Mouse (Mus musculus) urinary bladder, adult 2 months (tissue): ENCODE results near the gene Usp37. TPM values are rescaled to one million over a fixed set of nuclear protein-coding genes. Genes with fewer than 3 reads are reported as not detected.
A peak's percentile ranks its signal among the peaks of the same experiment; 100 is the strongest.

Experiments used
- DNase-seq: peaks from one replicate; pipeline ENCODE4 v3.0.0; 2022; ENCODE audit warnings: low spot score
- polyA plus RNA-seq: library from polyadenylated mRNA; depleted of rRNA; stranded (reverse); fragments of >200 nt; gene quantifications from 2 replicates; pipeline ENCODE4 v1.2.3, GENCODE M21; 2012

The Usp37 gene
- polyA plus RNA-seq, 1 experiment, result 6.5 TPM

DNA sequence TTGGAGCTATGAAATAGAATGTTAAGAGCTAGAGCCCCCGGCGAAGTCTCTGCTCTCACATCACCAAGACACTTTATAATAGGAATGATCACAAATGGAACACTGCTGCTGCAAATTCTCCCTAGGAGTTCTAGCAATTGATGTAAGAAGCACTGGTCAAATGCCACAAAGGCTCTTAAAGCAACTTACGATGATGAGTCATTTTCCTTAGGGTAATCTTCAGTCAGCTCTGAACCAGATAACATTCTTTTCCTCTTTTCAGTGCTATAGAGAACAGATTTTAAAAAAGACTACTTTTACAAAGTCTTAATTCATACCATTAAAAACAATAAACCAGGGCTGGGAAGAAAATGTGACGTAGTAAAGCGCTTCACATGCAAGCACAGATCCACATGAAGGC is 58.3 kb downstream of the Usp37 start:
- no peak for DNase-seq

DNA sequence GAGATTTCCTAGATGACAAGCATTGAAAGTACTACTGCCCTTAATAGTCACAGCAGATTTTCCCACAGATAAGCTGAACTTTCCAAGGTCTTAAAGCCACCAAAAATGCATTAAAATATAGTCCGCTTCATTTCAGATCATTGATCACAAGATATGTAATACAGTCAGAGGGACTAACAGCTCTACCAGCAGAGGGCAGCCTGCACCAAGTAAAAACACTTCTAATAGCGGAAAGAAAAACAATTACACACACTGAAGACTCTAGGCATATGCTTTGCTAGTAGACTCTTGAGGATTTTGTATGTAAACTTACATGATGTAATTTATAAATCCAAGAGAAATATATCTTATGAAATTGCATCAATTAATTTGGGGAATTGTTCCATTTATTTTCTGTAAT is 83.8 kb downstream of the Usp37 start:
- DNase-seq, result no peak

DNA sequence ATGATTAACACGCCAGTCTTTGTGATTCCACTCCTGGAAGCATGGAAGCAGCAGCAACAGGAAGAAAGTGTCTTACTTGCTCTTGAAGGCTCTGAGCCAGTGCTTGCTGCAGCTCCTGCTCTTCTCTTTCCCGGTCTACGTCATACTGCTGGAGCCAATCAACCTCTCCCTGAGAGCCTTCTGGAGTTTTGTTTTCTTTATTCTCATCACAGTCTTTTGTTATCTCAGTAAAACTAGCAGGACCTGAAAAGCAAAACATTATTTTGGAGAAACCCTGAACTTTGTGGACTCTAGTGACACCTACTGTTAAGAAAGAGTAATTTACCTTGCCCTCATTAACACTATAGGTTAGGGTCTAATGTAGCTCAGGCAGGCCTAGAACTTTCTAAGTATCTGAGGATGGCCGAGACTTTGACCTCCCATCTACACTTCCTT is 91.5 kb downstream of the Usp37 start:
- DNase-seq, result peak; percentile 22

DNA sequence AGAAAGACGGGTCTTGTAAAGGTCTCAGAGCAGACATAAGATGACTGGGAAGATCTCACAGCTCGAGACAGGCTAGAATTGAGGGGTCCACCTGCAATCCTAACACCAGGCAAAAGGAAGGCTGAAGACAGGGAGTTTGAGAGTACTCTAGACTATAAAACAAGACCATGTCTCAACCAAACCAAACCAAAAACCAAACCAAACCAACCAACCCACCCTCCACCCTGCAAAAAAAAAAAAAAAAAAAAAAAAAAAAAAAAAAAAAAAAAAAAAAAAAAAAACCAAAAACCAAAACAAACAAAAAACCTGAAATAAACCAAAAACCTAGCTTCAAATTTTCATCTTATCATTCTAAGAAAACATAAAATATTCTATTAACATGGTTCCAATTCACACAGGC is 99.5 kb downstream of the Usp37 start:
- DNase-seq, result no peak

DNA sequence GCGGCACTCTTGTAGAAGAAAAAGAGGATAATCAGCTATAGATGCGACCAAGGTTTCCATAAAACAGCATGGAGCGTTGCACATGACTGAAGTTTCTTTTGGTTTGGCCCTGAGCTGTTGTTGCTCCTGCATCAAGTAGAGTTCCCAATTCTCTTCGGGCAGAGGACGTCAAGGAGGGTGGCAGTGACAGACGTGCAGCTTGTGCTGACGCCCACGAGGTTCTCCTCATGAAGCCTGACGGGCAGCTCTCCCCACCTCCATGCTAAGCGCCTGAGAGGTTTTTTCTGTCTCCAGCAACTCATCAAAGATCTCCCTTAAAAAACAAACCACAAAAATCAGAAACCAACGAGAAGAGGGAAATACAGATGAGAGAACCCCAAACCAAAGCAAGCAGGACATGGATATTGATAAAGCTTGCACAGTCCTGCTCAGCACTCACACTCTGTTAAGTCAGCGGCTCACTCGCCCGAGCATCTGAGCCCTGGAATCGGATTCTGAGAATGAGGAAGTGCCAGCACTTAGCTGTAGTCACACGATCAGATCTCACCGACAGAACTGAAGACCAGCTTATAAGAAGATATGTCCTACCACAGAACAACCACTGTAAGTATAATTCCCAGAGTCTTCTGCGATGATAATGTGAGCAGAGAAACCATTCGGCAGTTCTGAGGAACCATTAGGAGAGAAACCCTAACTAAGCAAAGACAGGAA is 104.8 kb downstream of the Usp37 start:
- DNase-seq, result no peak

DNA sequence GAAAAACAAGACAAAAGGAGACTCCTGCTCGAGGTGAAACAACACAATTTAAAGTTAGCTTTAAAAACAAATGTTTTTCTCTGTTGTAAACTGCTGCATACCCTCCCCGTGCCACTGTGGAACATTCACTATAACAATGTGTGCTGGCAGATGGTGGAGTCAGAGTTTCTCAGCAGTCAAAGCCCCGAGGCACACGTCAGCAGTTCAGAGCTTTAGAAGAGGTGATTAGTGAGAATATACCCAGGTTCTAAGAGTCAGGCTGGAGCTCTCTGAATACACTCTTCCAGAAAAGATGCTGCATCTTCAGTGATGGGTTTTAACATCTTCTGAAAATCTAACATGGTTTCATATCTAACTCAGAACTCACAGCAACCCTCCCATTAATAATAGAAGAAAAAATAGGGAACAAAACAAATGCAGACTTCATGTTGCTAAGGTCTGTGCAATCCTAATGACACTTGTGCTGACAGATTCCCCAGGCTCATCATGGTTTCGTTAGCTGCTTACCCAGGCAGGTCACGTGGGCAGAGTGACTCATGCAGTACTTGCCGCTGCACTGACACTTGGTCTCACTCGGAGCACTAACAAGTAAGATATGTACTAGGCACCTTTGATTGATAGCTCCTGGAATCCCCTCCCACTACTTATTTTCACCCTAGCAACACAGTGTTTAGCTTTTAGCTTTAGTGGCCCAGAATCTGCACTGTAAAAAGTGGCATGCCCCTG is 106.2 kb downstream of the Usp37 start:
- no peak for DNase-seq

DNA sequence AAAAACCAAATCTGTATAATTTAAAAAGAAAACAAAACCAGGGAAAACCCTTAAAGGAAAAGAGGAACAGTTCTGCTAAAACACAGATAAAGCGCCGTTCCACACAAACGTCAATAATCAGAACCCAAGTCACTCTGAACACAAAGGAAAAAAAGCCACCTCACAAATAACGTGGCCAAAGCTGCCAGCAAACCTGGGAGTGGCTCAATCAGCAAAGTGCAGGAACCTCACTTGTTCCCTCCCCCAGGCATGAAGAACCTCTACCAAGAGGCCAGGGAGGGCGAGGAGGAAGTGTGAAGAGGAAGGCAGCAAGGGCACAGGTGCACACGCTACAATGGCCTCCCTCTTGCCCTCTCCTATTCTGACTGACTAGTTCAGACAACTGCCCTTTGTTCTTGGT is 108.5 kb downstream of the Usp37 start:
- DNase-seq, result no peak

DNA sequence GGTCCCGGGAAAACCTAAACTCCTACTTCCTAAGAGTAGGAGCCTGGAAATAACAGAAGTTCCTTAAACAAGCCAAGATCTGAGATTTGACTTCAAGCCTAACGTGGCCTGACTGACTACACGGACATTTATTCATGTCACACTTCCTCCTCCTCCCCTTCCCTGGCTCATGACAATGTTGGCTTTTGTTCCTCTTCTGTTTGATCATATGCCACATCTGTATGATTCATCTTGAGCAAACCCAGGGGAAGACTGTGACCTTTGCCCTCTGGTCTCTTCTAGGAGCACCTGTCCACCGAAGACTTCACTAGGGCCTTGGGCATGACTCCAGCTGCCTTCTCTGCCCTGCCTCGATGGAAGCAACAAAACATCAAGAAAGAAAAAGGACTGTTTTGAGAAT is 109.5 kb downstream of the Usp37 start:
- DNase-seq, result no peak

DNA sequence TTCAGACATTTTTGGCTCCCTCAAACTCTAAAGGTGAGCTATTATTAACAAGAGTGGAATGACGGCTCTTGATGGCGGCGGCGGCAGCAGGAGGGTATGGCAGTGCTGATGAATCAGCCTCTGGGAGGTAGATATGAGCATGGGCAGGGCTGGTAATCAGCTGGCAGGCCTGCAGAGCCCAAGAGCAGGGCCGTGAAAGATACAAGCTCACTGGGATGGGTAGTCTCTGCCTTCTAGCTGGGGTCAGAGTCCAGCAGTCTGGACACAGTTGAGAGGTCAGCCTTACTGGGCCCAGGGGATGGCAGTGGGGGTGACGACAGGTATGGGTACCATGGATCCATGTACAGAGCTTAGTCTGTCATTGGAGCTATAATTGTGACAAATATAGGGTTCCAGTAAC is 110.9 kb downstream of the Usp37 start:
- no peak for DNase-seq

DNA sequence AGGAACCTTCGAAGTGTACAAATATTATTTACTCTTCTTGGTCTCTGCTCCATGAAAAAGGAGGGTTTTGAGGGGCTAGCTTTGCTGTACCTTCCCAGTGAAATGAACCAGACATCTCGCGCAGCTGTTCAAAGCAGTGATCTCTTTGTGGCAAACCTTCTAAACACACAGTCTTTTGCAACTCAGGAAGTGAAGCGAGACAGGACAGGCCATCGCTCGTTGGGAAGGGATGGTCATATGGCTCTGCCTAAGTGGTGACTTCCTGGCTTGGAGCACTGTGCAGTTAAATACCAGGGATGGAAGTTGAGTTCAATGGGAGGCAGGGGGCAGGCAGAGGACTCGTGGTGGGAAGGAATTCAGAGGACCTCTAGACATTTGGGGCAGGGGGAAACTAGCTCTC is 118.2 kb downstream of the Usp37 start:
- no peak for DNase-seq

DNA sequence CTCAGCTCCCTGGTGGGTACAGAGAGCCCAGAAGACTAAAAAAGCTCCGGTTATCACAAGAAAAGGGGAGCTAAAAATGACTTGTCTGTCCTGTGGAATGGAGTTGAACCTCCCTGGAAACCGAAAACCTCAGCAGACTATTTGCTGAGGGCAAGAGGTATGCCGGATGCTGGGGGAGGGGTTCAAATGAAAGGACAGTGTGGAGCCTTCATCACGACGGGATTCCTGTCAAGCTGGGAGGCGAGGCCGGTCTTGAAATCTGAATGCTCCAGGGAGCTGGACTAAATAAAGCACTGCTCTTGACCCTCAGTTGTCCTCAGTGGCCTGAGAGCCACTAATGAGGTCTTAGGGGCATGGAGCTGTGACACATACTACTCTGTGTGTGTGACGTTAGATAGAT is 120.9 kb downstream of the Usp37 start:
- DNase-seq, result no peak

DNA sequence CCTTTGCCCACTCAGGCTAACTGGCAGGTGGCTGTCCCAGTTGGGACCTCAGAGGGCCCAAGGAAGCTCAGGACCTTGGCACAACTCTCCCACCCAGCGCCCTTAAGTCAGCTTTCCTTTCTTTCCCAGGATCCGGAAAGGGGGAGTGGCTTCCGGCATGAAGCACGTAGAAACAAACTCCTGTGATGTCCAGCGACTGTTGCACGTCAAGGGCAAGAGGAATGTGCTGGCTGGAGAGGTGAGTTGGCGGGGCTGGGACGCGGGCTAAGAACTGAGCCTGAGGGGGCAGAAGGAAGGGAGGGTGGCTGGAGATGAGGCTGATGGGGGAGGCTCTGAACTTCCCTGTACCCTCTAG is 124.7 kb downstream of the Usp37 start:
- no peak for DNase-seq

DNA sequence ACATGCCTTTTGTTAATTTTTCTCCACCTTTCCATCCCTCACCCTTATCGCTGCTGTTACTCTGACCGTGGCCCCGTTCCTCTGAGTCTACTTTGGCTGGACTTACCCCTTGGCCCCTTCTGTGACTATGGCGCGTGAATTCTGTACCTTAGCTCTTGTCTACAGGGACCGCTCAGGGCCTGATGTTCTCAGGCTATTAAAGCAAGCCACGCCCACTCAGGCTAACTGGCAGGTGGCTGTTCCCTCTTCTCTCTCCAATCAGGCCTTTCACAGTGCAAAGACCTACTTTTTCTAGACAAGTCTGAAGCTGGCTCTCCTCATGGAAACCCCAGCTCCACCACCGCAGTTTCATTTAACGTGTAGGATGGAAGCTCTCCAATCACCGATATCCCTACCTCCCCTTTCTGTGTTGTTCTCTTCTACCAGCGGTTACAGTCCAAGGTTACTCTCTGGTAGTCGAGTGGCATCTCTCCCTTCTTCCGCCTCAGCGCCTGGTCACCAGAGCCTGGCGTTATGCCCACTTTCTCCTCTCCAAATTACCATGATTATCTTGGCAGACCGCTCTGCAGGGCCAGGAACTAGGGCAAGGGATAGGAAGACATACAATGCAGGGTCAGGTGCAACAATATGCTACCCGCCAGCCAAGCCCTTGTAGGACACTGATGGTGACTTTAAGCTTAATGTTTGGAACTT is 125.2 kb downstream of the Usp37 start:
- no peak for DNase-seq

DNA sequence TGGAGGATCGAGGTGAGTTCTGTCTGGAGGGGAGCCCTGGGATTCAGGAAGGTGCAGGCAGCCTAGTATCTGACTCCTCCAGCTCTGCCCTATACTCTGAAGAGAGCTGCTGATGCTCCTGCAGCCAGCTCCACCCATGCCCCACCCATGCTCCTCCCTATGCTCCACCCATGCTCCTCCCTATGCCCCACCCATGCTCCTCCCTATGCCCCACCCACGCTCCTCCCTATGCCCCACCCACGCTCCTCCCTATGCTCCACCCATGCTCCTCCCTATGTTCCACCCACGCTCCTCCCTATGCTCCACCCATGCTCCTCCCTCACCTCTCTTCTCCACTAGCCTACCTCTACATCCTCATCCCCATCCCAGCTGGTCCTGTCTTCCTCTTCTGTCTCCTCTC is 128.9 kb downstream of the Usp37 start:
- no peak for DNase-seq

DNA sequence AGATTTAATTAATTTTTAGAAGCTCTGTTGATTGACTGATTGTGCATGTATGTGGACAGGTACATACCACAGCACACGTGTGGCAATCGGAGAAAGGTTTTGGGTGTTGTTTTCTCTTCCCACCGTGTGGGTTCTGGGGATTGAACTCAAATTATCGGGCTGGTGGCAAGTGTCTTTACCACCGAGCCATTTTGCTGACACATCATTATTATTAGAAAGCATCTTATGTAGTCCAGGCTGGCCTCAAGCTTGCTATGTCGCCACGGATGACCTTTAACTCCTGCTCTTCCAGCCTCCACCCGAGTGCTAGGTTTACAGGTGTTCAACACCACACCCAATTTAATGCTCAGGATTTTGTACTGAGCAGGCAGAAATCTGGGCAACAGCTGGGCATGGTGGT is 131.4 kb downstream of the Usp37 start:
- DNase-seq, result no peak

DNA sequence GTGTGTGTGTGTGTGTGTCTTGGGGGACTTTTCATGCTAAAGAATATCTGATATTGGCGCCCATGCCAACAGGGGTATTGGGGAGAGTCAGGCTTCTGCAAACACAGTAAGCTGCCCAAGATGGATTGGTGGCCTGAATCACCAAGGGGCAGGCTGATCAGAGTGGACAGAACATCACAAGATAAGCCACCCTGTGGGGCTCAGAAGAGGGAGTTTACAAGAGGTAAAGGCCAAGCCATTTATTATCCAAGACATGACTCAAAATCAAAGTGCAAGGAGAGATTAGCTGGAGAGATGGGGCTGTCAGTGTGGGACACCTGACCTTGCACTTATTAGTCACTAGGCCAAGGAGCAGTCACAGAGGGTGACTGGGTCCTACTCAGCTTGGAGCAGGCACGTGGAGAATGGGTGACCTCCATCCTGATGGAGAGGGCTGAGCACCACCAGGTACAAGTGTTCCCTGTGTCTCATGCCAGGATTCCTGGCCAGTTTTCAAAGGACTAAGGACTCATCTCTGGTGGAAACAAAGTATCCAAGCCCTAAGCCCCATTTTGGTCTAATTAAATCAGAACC is 132.2 kb downstream of the Usp37 start:
- no peak for DNase-seq

DNA sequence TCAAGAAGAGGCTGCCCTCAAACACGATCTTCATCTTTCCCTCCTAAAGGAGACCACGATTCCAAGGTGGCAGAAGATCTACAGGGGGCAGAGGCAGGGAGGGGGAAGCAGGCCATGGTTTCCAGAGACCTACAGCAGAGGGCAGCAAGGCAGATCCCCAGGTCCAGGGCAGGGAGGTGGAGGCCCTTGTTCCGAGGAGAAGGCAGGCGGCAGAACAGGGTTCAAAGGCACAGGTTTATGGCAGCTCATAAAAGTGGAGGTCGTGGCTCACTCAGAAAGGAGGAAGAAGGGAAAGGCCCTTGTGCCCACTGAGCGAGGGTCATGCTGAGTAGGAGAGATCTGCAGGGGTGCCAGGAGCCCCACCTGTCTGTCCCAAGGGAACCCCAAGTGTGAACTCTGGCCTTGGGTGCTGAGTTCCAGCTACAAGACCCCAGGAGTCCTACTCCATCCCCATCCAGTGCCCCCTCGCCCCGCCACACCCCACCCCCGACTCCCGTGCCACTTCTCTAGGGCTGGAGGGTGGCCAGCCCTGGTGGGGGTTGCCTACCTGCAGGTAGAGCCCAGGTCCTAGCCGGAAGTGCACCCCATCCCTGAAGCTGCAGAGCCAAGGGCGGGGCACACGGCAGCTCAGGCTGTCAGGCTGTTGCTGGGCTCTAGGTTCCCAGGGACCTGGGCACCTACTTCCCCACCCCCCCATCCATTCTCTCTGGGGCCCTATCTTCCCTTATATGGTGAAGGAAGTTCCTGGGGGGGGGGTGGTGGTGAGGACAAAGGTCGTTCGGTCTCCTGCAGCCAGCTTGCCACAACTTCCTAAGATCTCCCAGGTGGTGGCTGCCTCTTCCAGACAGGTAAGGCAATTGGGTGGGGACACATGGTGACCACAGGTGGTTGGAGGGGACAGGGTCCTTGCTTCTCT is 135.2 kb downstream of the Usp37 start, which contains the start of gene Vil1:
TSS of gene Vil1 (plus strand) at position 788 of the 916 bp plus-strand sequence.
- no peak for DNase-seq

DNA sequence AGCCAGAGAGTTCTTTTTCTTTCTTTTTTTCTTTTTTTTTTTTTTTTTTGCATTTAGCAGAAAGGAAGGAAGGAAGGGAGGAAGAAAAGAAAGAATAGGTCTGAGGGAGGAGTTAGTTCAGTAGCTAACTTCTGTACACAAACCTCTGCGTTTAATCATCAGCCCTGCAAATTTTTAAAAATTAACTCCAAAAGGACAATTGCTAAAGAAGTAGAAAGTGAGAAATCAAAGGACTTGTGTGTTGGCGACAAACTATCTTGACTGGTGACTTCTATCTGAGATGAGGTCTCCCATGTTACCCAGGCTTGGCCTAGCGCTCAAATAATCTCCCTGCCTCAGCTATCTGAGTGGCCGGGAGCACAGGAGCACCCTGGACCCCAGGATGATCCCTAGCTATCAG is 139.9 kb downstream of the Usp37 start:
- DNase-seq, result no peak

DNA sequence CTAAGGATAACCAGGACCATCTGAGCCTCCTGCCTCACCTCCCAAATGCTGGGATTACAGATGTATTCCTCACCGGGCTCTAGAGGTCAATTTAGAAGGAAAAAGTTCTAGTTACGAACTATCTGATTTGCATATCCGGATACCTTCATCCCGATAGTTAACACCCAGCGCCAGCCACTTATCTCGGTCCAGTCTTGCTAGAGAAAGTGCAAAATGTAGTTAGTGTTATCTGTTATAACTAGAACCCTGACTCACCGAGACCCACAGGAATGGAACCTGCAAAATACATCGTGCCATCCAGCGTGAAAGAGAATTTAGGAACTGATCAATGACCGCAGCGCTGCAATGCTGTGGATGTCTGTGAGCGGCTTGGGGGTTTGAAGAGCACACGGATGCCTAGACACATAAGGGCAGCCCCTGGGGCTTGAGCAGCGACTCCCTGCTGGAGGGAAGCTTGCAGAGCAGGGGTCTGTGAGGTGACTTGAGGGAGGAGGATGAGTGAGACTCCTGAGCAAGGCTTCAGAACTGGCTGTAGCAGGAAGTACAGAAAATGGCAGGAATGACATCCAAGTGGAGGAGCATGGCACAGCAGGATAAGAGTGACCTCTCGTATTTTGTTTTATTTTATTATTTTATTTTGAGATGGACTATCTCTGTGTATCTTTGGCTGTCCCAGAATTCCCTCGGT is 142.9 kb downstream of the Usp37 start:
- DNase-seq, result no peak

DNA sequence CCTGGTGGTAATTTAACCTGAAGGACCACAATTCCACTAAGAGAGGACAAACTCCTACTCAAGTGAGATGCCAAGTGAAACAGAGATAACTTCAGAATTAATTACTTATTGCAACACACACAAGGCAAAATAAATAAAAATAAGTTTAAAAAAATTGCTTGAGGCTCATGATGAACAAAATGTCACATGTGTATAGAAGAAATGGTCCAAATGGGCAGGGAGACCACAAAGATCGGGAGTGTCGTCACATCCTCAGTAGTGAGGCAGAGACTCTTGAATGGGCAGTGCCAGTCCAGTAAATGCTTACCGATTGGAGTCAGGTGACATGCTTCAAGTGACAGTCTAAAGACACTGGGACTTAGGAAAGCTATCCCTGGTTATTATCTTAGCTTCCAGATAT is 143.6 kb downstream of the Usp37 start:
- no peak for DNase-seq

DNA sequence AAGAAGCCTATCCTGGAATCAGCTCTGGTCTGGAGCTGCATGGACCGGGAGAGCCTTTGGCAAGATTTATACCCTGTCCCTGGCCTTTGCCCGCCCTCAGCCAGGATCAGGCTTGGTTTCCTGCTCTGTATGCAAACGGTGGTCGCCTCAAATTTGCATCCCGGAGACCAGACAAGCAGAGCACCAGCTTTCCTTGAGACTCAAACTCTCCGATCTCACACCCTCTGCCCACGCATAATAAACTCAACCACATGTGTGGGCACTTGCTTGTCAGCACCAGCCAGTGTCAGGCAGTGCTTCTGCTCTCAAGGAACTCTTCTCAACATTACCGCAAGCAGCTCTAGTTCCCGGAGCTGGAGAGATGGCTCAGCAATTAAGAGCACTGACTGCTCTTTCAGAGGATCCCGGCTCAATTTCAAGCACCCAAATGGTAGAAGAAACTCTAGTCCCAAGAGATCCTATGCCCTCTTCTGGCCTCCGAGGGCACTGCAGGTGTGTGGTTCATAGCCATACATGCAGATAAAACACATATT is 146.1 kb downstream of the Usp37 start:
- DNase-seq, result no peak
